Mouse (Mus musculus) stomach, postnatal 0 days (tissue): Measurements from ENCODE around the gene Lrrc36. TPM values are rescaled to one million over a fixed set of nuclear protein-coding genes. Genes with fewer than 3 reads are reported as not detected.

Experiments
- ATAC-seq: fragments of 200-750 bp; cut with Nextera tagmentation; 2 replicates; pipeline ENCODE4 v1.8.0; 2017; ENCODE audit not compliant: low FRiP score, low TSS enrichment
- DNase-seq: peaks from one replicate; pipeline ENCODE4 v3.0.0-alpha.2; 2016; ENCODE audit warnings: low spot score
- H3K27ac ChIP-seq: fragments of 300-500 bp; sonication (generic); replicated peaks from 2 replicates; pipeline ENCODE4 v1.5.1; 2014; ENCODE audit warnings: mild to moderate bottlenecking, control low read depth
- H3K27me3 ChIP-seq: fragments of 300-500 bp; sonication (generic); 2 replicates; pipeline ENCODE4 v1.6.1; 2014; ENCODE audit warnings: low read length; ENCODE audit not compliant: control insufficient read depth, insufficient read depth
- H3K36me3 ChIP-seq: fragments of 300-500 bp; sonication (generic); 2 replicates; pipeline ENCODE4 v1.6.1; 2014; ENCODE audit warnings: low read length, mixed read lengths; ENCODE audit not compliant: control insufficient read depth, insufficient read depth
- H3K4me1 ChIP-seq: fragments of 300-500 bp; sonication (generic); replicated peaks from 2 replicates; pipeline ENCODE4 v1.6.1; 2014; ENCODE audit warnings: antibody characterized with exemption; ENCODE audit not compliant: control insufficient read depth, insufficient read depth
- H3K4me2 ChIP-seq: fragments of 300-500 bp; sonication (generic); replicated peaks from 2 replicates; pipeline ENCODE4 v1.6.1; 2014; ENCODE audit warnings: low read depth, mild to moderate bottlenecking, control low read depth, moderate library complexity
- H3K4me3 ChIP-seq: fragments of 300-500 bp; sonication (generic); 2 replicates; pipeline ENCODE4 v1.5.1; 2014; ENCODE audit warnings: low read depth, low read length, control low read depth
- H3K9ac ChIP-seq: fragments of 300-500 bp; sonication (generic); 2 replicates; pipeline ENCODE4 v1.6.1; 2014; ENCODE audit warnings: mild to moderate bottlenecking, low read length, control low read depth, mixed read lengths
- H3K9me3 ChIP-seq: fragments of 300-500 bp; sonication (generic); 2 replicates; pipeline ENCODE4 v1.6.1; 2016; ENCODE audit warnings: low read length; ENCODE audit not compliant: control insufficient read depth
- CTCF ChIP-seq: IDR thresholded peaks from 2 replicates; pipeline ENCODE4 v1.5.1; 2016; ENCODE audit warnings: antibody characterized with exemption, low read depth, mild to moderate bottlenecking, moderate library complexity
- EP300 ChIP-seq: optimal IDR thresholded peaks from 2 replicates; pipeline ENCODE3; 2016; ENCODE audit warnings: antibody characterized with exemption
- WGBS: fragments of 180-500 bp; shearing (Covaris S2); extraction: QIAGEN DNeasy Blood & Tissue Kit; methylation state at CpG from one replicate; pipeline ENCODE4 v1.1.7; 2014; 5-methylcytosine and 5-hydroxymethylcytosine counted together
- polyA plus RNA-seq: library from polyadenylated mRNA; unstranded; fragments of >200 nt; fragmentation: Nextera tagmentation; extraction: Ambion mirVana; gene quantifications from 2 replicates; pipeline ENCODE4 v1.2.1, GENCODE M21; 2015

The Lrrc36 gene
- polyA plus RNA-seq, 1 experiment from 2014 or later, result 0.08 TPM

DNA sequence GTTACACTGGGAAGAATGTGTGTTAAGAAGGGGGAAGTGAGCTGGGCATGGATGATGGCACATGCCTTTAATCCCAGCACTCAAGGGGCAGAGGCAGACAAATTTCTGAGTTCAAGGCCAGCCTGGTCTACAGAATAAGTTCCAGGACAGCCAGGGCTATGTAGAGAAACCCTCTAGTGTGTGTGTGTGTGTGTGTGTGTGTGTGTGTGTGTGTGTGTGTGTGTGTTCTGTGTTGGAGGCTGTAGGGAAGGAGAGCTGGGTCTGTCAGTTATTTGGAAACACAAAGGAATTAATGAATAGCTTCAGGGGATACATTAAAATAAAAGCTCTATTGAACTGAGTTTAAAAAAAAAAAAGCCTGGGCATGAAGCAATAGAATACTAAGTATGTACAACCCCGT lies 37.6 kb downstream of the Lrrc36 start:
- Histone ChIP-seq H3K27me3 (no peaks in the 10 kb centered on the region), H3K4me2 (no peak overlapping the region), H3K27ac (no peak overlapping the region), H3K9me3 (no peaks in the 10 kb centered on the region), H3K4me1 (no peaks in the 10 kb centered on the region), H3K36me3 (no peaks in the 10 kb centered on the region), H3K9ac (no peak overlapping the region), H3K4me3 (no peak overlapping the region)
- WGBS, result 52% methylated on average over 1 of the region's 1 CpGs
- TF ChIP-seq EP300 (no peak), CTCF (no peak)
- ATAC-seq (no peak), DNase-seq (no peak)

DNA sequence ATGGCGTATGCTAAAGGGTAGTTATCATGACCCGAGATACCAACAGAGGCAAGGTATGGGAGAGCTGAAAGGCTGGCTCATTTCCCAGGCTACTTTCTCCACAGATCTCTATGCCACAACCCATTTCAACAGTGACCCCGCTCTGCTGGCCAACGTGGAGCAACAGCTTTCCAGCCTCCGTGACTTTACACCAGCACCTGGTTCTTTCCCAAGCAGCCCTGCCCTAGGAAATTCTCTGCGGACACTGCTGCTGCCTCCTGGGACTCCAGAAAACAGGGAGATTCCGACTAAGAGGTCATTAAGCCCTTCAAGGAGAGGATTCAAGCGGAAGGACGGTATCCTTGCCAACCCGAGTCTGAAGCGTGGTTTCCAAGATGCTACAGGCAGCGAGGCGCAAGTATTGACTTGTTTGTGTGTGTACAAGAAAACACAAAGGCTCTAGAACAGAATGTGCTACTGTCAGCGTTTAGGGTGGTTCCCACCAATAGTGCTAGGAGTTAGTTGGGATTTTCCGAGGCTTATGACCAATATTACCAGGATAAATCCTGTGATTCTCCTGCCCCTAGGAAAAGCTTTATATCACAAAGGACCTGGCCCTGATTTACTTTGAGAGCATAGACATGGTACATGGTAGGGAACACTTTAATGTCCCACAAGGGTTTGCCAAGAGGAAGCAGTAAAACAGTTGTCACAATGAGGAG lies 38.7 kb downstream of the Lrrc36 start:
- Histone ChIP-seq H3K4me1 (no peaks in the 10 kb centered on the region), H3K9ac (no peak overlapping the region), H3K4me3 (no peak overlapping the region), H3K27ac (no peak overlapping the region), H3K4me2 (no peak overlapping the region), H3K9me3 (no peaks in the 10 kb centered on the region), H3K27me3 (no peaks in the 10 kb centered on the region), H3K36me3 (no peaks in the 10 kb centered on the region)
- no peak for DNase-seq
- TF ChIP-seq CTCF, result no peak
- TF ChIP-seq EP300, result no peak
- ATAC-seq, result no peak
- WGBS, result 55% methylated on average over 15 of the region's 15 CpGs

DNA sequence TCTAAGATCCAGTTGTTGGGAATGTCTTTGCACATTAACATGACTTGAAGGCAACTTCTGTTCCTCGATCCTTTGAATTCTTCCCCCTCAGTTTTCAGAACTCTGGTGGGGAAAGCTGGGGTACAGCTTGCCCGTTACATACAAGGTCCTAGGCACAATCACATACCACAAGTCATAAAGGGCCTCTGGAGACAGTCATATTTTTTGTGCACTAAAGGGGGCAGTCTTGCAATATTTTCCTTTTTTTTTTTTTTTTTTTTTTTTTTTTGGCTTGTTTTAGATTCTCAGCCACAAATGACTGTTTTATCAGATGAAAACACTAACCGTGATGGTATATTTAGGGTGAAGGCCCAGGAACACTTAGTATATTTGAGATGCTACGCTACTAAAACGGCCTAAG lies 39.9 kb downstream of the Lrrc36 start:
- H3K27ac ChIP-seq, result no peak overlapping the region
- H3K27me3 ChIP-seq, result no peaks in the 10 kb centered on the region
- 64% methylated on average over 5 of the region's 5 CpGs for WGBS
- no peak for TF ChIP-seq EP300
- TF ChIP-seq CTCF, result peak; percentile 61
- no peaks in the 10 kb centered on the region for H3K4me1 ChIP-seq
- no peaks in the 10 kb centered on the region for H3K36me3 ChIP-seq
- no peak overlapping the region for H3K4me2 ChIP-seq
- no peak overlapping the region for H3K4me3 ChIP-seq
- no peak overlapping the region for H3K9ac ChIP-seq
- ATAC-seq (no peak), DNase-seq (no peak)
- no peaks in the 10 kb centered on the region for H3K9me3 ChIP-seq

DNA sequence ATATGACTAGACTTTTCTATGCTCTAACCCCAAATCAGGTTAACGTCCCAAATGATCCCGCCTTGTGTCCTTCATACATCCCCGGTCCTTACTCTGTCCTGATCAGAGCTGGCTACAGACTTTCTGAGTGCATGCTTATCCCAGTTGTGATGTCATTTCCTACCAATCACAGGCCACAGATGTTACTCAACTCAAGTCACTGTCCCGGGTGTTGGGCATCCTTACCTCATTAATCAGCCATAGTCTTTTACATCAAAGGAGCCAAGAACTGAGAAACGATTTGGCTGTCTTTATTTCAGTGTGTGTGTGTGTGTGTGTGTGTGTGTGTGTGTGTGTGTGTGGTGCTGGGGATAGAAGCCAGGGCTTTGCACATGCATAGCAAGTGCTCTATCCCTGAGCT lies 40.7 kb downstream of the Lrrc36 start:
- H3K9me3 ChIP-seq, result no peaks in the 10 kb centered on the region
- ATAC-seq (peak; percentile 40; the same call in 1 of the 2 replicates), DNase-seq (no peak)

DNA sequence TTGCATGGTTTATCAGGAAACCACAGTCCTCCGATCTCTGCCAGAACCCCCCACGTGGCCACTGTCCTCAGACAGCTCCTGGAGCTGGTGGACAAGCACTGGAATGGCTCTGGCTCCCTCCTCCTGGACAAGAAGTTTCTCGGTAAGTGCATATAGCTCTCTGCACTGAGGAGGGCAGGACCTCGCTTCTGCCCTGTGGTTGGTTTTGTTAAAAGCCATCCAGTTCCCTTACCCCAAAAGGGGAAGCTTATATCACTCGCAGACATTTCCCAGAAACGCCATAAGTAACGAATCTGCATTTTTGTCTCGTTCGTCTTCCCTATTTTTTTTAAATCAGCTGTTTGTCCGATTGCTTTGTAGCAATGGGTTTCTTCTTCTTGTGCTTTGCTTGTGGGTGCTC lies 41.8 kb downstream of the Lrrc36 start:
- WGBS, result 38% methylated on average over 10 of the region's 10 CpGs
- no peak for DNase-seq

More for the DNA sequence above, 40.7 kb downstream of the Lrrc36 start:
- Histone ChIP-seq H3K27me3 (no peaks in the 10 kb centered on the region), H3K27ac (no peak overlapping the region), H3K4me1 (no peaks in the 10 kb centered on the region), H3K4me2 (no peak overlapping the region), H3K36me3 (no peaks in the 10 kb centered on the region), H3K9ac (no peak overlapping the region), H3K4me3 (no peak overlapping the region)
- TF ChIP-seq EP300 (no peak), CTCF (no peak)
- WGBS, result 59% methylated on average over 5 of the region's 5 CpGs

DNA sequence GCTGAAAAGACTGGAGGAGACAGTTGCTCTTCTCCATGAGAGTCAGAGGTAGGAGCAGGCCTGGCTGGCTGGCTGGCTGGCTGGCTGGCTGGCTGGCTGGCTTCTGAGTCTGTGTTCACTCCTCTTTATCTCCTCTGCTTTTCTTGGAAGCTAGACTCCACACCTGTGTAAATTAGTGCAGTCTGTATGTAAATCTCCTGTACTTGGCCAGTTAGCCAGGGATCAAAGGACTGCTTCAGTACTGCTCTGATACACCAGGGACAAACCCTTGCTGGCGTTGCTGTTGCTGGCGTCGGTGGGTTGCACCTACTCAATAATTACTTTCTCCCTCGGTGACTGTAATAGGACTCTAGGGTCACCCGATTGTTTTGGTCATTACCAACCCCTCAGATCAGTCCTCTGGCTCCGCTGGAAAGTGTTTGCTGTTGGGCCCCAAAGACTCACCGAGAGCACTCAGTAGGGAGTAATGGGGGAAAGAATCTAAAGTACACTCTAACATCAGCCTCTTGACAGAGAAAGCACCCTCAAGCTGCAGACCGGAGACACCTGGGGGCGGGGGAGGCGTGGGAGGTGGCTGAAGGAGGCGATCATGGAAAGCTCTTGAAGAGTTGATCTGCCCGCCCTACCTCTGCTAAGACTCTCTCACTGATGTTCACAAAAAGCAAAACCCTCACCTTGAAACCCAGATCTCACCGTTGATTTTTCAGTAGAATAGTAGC lies 47.9 kb downstream of the Lrrc36 start:
- H3K4me1 ChIP-seq, result no peaks in the 10 kb centered on the region
- TF ChIP-seq EP300, result no peak
- TF ChIP-seq CTCF, result no peak
- no peaks in the 10 kb centered on the region for H3K27me3 ChIP-seq
- 52% methylated on average over 13 of the region's 13 CpGs for WGBS
- H3K27ac ChIP-seq, result no peak overlapping the region; the same call in 1 of the 2 replicates
- no peak overlapping the region for H3K4me2 ChIP-seq
- no peaks in the 10 kb centered on the region for H3K36me3 ChIP-seq
- no peak overlapping the region for H3K9ac ChIP-seq
- ATAC-seq (peak; percentile 74), DNase-seq (peak; percentile 42)
- no peak overlapping the region for H3K4me3 ChIP-seq
- H3K9me3 ChIP-seq, result no peaks in the 10 kb centered on the region

More for the DNA sequence above, 41.8 kb downstream of the Lrrc36 start:
- TF ChIP-seq EP300 (no peak), CTCF (no peak)
- Histone ChIP-seq H3K4me3 (no peak overlapping the region), H3K9me3 (no peaks in the 10 kb centered on the region), H3K4me1 (no peaks in the 10 kb centered on the region), H3K36me3 (no peaks in the 10 kb centered on the region), H3K27me3 (no peaks in the 10 kb centered on the region), H3K9ac (no peak overlapping the region), H3K27ac (no peak overlapping the region), H3K4me2 (no peak overlapping the region)
- ATAC-seq, result no peak
